Mouse (Mus musculus) myocyte (in vitro differentiated cells): Measurements from ENCODE around the gene Anxa1.

Experiments used
- E2F4 ChIP-seq: IDR thresholded peaks from one replicate; pipeline ENCODE4 v1.6.1; 2011; ENCODE audit warnings: mild to moderate bottlenecking, control low read depth, moderate library complexity; ENCODE audit not compliant: insufficient read depth
- MAX ChIP-seq: IDR thresholded peaks from one replicate; pipeline ENCODE4 v1.6.1; 2011; ENCODE audit warnings: low read depth, mild to moderate bottlenecking, control low read depth
- TCF12 ChIP-seq: IDR thresholded peaks from one replicate; pipeline ENCODE4 v1.6.1; 2011; ENCODE audit warnings: mild to moderate bottlenecking, control low read depth; ENCODE audit not compliant: poor library complexity, insufficient read depth, severe bottlenecking

GRCm38 (mm10) chr19:20390455-20390994 lies at the start of gene Anxa1:
- TF ChIP-seq E2F4, result no peak
- no peak for TF ChIP-seq TCF12
- no peak for TF ChIP-seq MAX
